Mouse (Mus musculus): ENCODE data around the gene Padi4.
A peak's percentile ranks its signal among the peaks of the same experiment; 100 is the strongest.

GRCm38 (mm10) chr4:140699441-140700127 lies 74.5 kb downstream of the Padi4 start:
- TF ChIP-seq MAFK (IDR thresholded peaks at IDR 0.05; ENCODE audit: insufficient read depth, low read depth, low read length) (no peak), ZNF384 (IDR thresholded peaks at IDR 0.05; ENCODE audit: low read depth, low read length) (no peak), HCFC1 (IDR thresholded peaks at IDR 0.05; ENCODE audit: borderline replicate concordance, insufficient read depth, low read length) (peak; percentile 50; the same call in 1 of the 2 replicates), CHD2 (IDR thresholded peaks at IDR 0.05; ENCODE audit: low read depth, low read length) (no peak)
